Mouse (Mus musculus): ENCODE results near the gene Krtap5-5.
"Not testable (repeated sequence)": the region's sequence is repeated elsewhere in the genome, so short reads cannot be mapped to it uniquely, and the experiment has no call there.

Gene Krtap5-5

DNA sequence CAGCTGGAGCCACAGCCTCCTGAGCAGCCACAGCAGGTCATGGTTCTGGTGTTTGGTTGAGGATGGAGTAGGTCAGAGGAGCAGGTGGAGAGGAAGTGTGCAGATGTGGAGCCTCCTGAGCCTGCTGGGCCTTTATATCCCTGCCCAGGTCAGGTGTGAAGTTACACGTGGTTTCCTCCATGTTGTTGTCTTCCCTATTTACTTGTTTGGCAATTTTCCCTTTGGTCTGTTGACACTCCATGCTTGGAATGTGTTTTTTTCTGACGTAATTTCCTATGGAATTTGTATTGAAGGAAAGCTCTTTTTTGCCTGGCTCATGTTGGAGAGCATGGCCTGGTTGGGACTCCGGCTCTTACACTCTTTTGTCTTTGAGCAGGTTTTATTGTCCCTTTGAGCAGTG, at the start of gene Krtap5-5:
TSS of gene Krtap5-5 (minus strand) at position 101 of the 400 bp plus-strand sequence.
- DNase-seq = not testable (repeated sequence)

DNA sequence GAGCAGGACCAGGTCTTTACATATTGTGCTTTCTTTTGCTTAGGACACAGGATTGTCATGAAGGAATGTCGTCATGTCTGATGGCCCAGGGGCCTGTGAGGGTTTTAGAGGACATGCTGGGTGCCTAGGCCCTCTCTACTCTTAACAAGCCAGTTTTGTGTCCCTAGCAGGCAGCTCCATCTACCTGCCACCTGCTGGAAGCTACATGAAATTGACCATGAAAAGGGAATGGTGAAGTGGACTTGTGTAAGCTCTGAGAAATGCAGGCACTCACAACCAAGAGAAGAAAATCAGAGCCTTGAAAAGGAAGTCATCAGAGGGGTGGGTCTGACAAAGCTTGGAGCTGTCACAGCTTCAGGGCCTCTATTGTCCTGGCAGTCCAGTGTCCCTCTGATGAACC, 49.5 kb upstream of the Krtap5-5 start:
- not testable (repeated sequence) for DNase-seq

DNA sequence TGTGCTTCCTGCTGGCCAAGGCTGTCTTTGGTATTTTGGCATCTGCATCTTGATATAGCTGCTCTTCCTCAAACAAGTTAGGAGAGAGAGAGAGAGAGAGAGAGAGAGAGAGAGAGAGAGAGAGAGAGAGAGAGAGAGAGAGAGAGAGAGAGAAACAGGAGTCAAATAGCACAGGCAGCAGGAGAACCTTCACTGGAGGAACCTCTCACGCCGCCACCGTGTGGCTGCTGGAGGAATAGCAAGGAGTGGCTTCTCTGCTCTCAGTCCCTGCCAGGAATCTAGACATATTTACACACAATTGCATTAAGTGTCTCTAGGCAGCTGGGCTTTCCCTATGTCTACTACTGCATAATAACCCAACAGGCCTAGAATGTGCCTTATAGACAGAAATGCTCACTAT, 48.4 kb upstream of the Krtap5-5 start:
- DNase-seq = peak; percentile 60

DNA sequence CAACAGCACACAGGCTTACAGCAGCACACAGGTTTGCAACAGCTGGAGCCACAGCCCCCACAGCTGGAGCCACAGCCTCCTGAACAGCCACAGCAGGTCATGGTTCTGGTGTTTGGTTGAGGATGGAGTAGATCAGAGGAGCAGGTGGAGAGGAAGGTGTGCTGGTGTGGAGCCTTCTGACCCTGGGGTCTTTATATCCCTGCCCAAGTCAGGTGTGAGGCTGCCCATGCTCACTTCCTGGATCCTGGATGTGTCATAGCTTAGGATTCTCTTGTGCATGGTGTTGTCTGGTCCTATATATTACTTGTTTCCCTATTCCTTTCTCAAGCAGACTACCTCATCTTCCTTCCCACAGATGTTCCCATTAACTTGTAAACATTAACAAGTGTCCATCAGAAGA, 44.5 kb upstream of the Krtap5-5 start, which contains the start of gene Gm4559:
TSS of gene Gm4559 (minus strand) at position 101 of the 400 bp plus-strand sequence.
- DNase-seq = not testable (repeated sequence)

DNA sequence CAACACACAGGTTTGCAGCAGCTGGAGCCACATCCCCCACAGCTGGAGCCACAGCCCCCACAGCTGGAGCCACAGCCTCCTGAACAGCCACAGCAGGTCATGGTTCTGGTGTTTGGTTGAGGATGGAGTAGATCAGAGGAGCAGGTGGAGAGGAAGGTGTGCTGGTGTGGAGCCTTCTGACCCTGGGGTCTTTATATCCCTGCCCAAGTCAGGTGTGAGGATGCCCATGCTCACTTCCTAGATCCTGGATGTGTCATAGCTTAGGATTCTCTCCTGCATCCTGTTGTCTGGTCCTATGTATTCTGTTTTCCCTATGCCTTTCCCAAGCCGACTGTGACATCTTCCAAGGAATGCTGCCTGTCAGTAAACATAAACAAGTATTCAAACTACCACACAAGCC, 28.5 kb upstream of the Krtap5-5 start, which contains the start of gene Gm2431:
TSS of gene Gm2431 (minus strand) at position 101 of the 400 bp plus-strand sequence.
- not testable (repeated sequence) for DNase-seq

DNA sequence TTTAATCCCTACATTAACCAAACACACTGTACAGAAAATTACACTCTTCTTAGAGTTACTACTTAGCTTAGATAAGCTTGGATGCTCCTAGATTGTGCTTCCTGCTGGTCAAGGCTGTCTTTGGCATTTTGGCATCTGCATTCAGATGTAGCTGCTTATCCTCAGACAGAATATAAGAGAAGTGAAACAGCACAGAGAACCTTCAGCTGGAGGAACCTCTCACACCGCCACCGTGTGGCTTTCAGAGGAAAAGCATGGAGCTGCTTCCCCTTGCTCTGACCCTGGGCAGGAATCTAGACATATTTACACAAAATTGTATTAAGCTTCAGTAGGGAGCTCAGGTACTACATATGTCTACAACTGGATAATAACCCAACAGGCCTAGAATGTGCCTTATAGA, 25.7 kb upstream of the Krtap5-5 start:
- DNase-seq = peak; percentile 26

DNA sequence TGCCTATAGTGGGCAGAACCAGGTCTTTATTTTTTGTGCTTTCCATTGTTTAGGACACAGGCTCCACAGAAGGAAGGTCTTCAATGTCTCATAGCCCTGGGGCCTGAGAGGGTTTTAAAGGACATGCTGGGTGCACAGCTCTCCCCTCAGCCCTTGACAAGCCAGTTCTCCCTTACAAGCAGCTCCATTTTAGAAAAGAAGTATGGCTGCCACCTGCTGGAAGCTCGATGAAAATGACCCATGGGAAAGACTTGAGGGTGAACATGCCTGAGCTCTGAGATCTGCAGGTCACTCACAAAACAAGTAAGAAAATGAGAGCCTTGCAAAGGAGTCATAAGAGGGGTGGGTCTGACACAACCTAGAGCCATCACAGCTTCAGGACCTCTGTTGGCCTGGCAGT, 20.1 kb upstream of the Krtap5-5 start:
- peak; percentile 31 for DNase-seq

DNA sequence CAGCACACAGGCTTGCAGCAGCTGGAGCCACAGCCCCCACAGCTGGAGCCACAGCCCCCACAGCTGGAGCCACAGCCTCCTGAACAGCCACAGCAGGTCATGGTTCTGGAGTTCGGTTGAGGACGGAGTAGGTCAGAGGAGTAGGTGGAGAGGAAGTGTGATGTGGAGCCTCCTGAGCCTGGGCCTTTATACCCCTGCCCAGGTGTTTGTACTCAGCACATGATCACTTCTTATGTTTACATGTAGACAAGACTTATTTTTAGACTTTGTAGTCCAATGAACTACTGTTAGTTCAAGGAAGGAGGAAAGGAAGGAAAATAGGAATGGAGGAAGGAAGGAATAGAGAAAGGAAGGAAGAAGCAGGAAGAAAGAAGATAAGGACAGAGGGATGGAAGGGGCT, 11.2 kb upstream of the Krtap5-5 start, which contains the start of gene Gm40460:
TSS of gene Gm40460 (minus strand) at position 101 of the 400 bp plus-strand sequence.
- DNase-seq = no peak

DNA sequence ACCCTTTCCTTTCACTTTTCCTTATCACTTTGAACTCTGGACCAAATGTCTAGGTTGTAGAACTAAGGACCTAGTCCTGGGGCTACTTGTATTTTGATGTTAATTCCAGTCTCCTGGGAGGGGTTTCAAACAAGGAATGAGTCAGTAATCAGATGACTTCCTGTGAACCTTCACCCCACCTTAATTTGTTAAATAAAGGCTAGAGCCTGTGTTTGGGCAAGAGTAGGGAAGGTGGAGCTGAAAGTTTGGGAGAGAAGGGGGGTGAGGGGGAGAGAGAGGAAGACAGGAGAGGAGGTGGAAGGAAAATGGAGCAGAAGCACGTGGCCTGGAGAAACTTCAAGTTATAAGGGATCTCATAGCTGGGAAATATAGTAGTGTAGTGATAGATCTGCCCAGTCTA, 1.8 kb upstream of the Krtap5-5 start:
- DNase-seq = no peak

DNA sequence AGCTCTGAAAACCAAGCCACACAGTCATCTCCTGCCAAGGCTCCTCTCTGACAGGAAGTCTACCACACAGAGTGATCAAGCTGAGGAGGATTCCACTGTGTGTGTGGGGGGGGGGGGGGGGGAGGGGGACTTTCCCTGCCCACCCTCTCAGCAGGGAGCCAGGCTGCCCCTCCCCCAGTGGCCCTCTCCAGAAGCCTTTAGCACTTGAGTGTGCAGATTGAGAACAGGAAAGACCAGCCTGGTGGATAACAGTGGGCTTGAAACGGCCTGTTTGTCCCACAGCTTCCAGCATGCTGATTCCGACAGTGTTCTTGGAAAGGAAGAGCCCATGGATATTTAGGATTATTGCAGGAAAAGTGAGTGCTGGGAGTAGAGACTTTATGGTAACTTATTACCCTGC, 5.3 kb downstream of the Krtap5-5 start:
- no peak for DNase-seq

DNA sequence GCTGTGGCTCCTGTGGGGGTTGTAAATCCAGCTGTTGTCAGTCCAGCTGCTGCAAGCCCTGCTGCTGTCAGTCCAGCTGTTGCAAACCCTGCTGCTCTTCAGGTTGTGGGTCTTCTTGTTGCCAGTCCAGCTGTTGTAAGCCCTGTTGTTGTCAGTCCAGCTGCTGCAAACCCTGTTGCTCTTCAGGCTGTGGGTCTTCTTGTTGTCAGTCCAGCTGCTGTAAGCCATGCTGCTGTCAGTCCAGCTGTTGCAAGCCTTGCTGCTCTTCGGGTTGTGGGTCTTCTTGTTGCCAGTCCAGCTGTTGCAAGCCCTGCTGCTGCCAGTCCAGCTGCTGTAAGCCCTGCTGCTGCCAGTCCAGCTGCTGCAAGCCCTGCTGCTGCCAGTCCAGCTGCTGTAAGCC, 17.6 kb downstream of the Krtap5-5 start:
- DNase-seq = not testable (repeated sequence)

DNA sequence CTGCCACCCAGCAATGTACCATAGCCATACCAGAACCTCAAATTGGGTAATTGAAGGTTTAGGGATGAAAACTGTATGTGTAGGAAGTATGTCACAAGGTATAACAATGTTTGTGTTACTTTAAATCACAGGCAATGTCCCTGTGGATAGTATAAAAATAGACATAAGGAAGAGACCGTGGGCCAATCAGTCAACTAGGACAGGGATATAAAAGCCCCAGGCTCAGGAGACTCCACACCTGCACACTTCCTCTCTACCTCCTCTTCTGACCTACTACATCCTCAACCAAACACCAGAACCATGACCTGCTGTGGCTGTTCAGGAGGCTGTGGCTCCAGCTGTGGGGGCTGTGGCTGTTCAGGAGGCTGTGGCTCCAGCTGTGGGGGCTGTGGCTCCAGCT, 18.2 kb downstream of the Krtap5-5 start, which contains the start of gene Gm7579:
TSS of gene Gm7579 (plus strand) at position 301 of the 400 bp plus-strand sequence.
- no peak for DNase-seq

DNA sequence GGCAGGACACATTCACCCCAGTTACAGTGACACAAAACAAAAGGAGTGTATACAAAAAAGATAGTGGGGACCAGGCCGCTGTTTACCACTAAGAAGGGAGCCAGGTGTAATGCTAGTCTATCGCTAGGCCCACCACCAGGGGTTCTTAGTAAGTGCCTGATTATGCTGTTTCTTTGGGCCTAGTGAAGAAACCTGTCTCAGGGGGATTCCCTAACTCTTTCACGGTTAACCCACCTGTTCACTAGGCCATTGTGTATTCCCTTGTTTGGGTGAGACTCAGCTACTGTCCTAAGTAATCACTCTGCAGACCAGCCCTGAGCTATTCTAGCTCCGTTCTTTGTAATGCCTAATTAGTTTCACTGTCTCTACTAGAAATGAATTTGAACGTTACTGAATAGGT, 22.9 kb downstream of the Krtap5-5 start:
- DNase-seq = not testable (repeated sequence)

DNA sequence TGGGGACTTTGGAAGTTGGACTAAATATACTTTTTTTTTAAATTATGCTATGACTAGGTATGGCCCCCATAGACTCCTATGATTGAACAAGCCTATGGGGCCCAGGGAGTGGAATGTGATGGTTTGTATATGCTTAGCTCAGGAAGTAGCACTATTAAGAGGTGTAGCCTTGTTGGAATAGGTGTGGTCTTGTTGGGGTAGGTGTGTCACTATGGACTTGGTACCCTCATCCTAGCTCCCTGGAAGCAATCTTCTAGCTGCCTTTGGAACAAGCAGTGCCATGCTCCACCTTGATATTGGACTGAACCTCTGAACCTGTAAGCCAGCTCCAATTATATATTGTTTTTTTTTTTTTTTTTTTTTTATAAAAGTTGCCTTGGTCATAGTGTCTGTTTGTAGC, 24.3 kb downstream of the Krtap5-5 start:
- DNase-seq = no peak

DNA sequence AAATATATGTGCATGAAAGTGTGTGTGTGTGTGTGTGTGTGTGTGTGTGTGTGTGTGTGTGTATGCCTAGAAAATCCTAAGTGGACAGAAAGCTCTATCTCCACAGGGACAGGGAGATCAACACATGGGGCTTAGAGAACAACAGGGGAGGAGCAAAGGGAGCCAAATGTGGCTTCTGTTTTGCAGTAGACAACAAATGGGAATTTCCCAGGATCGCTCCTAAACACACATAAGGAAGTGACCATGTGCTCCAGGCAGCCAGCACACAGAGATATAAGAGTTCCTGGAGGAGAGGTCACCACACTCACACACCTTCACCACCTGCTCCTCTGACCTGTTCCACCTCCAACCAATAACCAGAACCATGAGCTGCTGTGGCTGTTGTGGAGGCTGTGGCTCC, 28.7 kb downstream of the Krtap5-5 start, which contains the start of gene Krtap5-3:
TSS of gene Krtap5-3 (plus strand) at position 301 of the 400 bp plus-strand sequence.
- no peak for DNase-seq

DNA sequence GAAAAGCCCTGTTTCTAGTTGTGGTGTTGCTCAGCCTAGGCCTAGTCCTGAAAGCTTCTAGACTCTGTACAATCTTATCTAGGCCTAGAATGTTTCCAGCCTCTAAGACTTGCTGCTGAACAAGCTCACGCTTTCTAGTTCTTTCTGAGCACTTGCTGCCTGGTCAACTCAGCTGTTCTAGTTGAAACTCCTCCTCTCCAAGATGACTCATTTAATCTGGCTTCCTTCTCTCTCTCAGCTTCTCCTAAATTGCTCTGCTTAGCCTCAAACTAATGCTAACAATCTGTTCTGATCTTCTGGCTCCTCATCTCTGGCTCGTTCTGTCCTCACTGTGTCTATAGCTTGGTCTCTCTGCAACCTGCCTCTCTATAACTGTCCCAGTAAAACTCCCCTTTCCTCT, 31.0 kb downstream of the Krtap5-5 start:
- no peak for DNase-seq

DNA sequence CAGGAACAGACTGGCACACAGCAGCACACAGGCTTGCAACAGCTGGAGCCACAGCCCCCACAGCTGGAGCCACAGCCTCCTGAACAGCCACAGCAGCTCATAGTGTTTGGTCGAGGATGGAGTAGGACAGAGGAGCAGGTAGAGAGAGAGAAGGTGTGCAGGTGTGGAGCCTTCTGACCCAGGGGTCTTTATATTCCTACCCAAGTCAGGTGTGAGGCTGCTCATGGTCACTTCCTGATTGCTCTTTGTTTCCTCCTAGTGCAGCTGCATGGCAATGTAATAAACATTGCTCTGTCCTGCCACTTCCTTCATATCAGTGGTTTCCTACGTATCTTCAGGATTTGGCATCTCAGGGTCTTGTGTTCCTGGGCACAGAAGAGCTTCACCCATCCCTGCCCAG, 39.5 kb downstream of the Krtap5-5 start, which contains the start of gene Gm10153:
TSS of gene Gm10153 (minus strand) at position 101 of the 400 bp plus-strand sequence.
- DNase-seq = no peak

DNA sequence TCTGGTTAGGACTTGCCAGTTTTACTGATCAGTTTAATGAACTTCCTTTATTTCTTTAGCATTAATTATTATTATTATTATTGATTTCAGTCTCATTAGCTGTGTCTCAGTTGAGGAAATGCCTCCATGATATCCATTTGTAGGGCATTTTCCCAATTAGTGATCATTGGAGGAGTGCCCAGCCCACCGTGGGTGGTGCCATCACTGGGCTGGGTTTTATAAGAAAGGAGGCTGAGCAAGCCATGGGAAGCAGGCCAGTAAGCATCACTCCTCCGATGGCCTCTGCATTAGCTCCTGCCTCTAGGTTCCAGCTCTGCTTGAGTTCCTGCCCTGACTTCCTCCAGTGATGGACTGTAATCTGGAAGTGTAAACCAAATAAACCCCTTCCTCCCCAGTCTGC, 41.6 kb downstream of the Krtap5-5 start:
- DNase-seq = no peak

DNA sequence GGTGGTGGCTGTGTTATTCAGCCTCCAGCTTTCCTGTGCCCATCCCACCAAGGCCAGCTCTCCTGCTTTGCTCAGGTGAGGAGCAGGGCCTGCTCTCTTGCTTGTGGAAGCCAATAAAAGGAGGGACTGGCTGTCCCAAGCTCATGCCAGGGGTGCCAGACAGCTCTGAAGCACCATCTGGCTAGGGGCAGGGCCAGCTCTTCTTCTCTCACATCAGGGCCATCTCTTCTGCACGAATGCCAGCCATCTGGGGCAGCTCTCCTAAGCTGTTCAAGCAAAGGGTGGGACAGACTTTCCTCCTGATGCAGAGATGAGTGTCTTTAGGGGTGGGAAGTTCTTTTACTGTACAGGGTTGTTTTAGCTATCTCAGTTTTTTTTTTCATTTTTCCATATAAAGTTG, 48.8 kb downstream of the Krtap5-5 start:
- DNase-seq = no peak

Data from right cerebral cortex, adult 18-20 months (tissue).